Mouse (Mus musculus): Measurements from ENCODE around the gene 4933430I17Rik.

- TF ChIP-seq SIN3A (IDR thresholded peaks at IDR 0.05; ENCODE audit: low read length) (no peak), CTCF (conservative IDR thresholded peaks at IDR 0.05 in 1 of 2, IDR thresholded peaks at IDR 0.05 in 1 of 2; ENCODE audit: low read depth in 2 of 2, low read length in 2 of 2) (no peak), MAFK (IDR thresholded peaks at IDR 0.05; ENCODE audit: insufficient replicate concordance, low read length) (no peak)
These were observed 70.9 kb downstream of the 4933430I17Rik start for GRCm38 (mm10) chr4:62596051-62596450.
